Mouse (Mus musculus) left cerebral cortex, postnatal 14 days (tissue): Measurements from ENCODE around the gene Kcnj11. TPM values are rescaled to one million over a fixed set of nuclear protein-coding genes. Genes with fewer than 3 reads are reported as not detected.

Source experiments
- DNase-seq, 2 experiments: peaks; one replicate each; pipeline ENCODE4 v3.0.0; 2021 to 2022; ENCODE audit warnings: low spot score in 2 of 2, mixed read lengths in 1 of 2
- intact Hi-C: fragments of 180-260 bp; cut with DNase I; formaldehyde crosslinking; loops from one replicate; pipeline ENCODE4 v1.15.1; 2025
- total RNA-seq, 2 experiments: library from RNA; stranded (reverse); gene quantifications; 2 replicates each; pipeline ENCODE4 v1.2.3; 2021

Kcnj11 gene
- total RNA-seq, 2 experiments from 2014 or later = 29.2 to 30.5 TPM

DNA sequence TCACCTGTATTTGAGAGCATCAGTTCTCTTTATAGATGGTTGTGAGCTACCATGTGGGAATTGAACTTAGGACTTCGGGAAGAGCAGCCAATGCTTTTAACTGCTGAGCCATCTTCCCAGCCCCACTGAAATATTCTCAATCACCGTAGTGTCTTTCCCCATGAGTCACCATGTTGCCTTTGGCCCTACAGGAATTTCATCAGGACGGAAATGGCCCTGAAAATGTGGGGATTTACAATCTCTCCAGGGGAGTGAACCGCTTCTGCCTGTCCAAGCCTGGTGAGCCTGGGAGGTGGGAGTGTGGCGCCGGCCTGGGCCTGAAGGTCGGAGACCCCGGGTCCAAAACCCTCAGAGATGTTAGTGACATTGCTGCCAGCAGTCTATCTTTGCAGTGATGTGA lies 39.9 kb downstream of the Kcnj11 start:
- intact Hi-C loops = no loop called here
- no peak for DNase-seq

DNA sequence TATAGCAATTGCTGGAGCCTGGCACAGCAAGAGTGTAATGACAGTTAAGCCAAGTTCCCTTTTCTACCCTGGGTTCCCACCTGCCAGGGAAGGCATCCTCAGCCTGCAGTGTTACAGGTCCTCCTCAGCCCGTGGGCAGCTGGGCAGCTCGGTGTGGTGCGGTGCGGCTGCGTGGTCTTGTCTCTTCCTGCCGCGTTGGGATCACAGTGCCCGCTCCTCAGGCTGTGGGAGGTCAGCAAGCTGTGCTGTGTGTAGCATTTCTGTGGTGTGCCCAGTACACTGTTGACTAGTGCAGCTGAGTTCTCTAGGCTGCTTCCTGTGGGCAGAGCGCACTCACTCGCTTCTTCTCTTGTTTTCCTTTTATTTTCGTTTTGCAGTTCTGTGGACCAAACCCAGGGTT lies 41.7 kb downstream of the Kcnj11 start:
- no peak for DNase-seq
- intact Hi-C loops = no loop called here

DNA sequence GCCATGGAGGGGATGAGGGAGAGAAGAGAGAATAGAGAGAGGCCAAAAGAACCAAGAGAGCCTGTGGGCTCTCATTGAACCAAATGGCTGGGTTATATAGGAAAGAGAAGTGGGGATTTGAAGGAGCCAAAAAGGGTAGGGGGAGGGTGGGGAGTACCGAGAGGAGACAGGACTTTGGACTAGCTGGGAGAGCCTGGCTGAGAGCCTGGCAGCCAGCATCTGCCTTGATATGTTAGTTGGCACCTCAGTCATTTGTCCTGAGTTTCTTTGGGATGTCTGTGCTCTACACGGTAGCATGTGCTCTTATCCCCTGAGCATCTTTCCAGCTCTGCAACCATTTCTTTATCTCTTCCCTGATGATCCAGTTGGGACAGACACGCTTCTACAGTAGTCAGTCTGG lies 47.0 kb downstream of the Kcnj11 start:
- DNase-seq = no peak
- intact Hi-C loops = no loop called here

DNA sequence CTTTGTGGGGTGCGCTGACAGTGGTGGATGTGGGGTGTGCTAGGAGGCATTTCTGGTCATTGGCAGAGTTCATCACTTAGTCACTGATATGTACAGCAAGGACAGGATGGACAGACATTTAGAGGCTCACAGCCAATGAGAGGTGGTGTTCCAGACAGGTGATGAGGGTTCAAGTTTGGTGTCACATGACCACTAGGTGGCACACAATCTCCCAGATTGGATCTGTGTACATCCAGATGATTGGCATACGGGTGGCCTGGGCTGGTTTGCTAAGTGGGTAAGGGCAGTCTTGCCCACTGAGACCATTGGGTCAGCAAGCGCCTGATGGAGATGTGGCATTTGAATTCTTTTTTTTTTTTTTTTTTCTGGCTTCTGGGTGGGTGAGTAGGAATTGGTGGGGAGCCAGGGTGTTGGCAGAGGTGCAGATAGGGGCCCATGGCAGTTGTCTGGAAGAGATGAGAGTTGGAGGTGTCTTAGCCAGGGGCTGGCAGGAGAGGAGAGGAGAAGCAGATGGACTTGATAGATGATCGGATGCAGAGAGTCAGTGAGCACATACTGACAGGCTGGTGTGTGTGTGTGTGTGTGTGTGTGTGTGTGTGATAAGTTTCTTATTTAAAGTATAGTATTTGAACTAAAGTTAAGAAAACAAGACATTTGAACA lies 48.3 kb downstream of the Kcnj11 start:
- DNase-seq = no peak
- intact Hi-C loops = no loop called here

DNA sequence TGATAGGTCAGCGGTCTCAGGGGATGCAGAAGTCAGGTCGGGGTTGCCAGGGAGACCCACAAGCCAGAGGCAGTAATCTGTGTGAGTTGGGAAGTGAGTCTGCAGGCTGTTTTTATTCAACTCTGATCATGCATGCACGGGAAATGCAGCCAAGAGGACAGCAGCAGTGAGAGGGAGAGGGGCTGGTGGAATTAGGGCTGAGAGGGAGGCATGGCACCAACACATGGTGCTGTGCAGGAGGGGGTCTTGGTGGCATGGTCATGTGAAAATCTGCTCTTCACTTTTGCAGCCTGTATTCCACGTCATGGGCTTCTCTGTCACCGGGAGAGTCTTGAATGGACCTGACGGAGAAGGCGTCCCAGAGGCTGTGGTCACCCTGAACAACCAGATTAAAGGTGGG lies 50.6 kb downstream of the Kcnj11 start:
- no peak for DNase-seq

DNA sequence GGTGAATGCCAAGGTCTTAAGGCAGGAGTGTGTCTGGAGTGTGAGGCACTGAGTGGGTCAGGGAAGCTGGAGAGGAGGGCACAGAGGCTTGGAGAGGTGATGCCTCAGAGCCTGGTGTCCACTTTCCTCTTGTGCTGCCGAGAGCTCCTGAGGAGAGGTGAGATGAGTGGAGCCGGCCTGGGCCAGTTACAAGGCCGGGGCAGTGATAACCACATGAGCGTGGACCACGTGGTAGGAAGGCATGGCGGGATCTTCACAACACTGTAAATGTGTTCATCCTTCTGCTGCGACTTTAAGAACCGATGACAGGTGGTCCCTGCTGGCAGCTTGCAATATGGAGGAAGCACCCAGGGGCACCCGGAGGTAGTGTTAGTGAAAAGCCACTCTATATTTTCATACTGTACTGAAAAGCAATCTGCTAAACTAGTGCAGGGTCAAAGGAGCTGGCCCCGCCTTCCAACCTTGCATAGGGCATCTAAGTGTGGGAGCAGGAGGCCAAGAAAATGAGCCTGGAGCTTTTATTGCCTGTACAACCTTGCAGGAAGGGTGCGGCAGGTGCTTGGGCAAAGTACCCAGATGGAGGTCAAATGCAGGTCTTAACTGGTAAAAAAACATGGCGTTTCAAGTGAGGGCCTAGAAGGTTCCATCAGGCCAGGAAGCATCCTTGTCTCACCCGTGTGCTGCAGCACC lies 52.5 kb downstream of the Kcnj11 start:
- intact Hi-C loops = no loop called here
- no peak for DNase-seq

More for the DNA sequence above, 50.6 kb downstream of the Kcnj11 start:
- intact Hi-C loops = no loop called here

DNA sequence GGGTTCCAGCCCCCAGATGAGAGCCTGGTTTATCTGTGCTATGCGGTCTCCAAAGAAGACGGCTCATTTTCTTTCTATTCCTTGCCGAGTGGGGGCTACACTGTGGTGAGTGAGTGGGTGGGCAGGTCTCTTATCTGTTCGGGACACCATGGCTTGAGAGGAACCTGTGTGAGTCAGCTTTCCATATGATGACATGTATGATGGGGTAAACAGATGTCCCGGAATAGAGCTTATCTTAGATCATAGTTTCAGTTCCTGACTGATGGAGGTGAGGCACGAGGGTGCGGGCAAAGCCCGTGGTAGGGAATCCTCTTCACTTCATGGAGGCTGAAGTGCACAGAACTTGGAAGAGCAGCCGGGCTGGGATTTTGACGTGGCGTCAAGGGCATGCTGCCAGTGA lies 54.7 kb downstream of the Kcnj11 start:
- intact Hi-C loops = no loop called here

DNA sequence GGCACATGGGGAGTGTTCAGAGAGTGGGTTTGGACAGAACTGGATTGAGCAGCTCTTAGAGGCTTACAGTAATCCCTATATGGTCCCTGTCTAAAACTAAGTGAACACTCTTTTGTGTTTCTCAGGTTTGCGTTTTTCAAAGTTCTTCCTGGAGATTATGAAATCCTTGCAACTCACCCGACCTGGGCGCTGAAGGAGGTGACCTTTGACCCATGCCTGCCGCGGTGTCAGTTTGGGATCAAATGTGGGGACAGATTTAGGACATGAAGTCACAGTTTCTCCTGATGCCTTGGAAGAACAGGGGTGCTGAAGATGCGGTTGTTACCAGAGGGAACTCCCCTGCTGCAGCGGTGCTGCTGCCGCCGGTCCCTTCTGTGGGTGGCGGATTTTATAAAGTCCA lies 56.5 kb downstream of the Kcnj11 start:
- DNase-seq = no peak
- intact Hi-C loops = no loop called here

More for the DNA sequence above, 54.7 kb downstream of the Kcnj11 start:
- DNase-seq = no peak

Other genes starting within 250 kb of the Kcnj11 start
- 10 to 100 TPM; 87.1 to 98.6 TPM for gene Kdelr1, start 228.0 kb downstream of the Kcnj11 start, total RNA-seq
- gene Grin2d, start 222.4 kb downstream of the Kcnj11 start, total RNA-seq = 10 to 100 TPM; 21.2 to 22.3 TPM
- under 1 TPM; 0.36 to 0.53 TPM for gene Syngr4, start 204.1 kb downstream of the Kcnj11 start, total RNA-seq
- 10 to 100 TPM; 22.1 to 25.7 TPM for gene Tmem143, start 203.8 kb downstream of the Kcnj11 start, total RNA-seq
- gene Emp3, start 179.4 kb downstream of the Kcnj11 start, total RNA-seq = 1 to 10 TPM; 5.3 to 5.6 TPM
- 1 to 10 TPM; 1.4 to 2.1 TPM for gene Ccdc114, start 176.7 kb downstream of the Kcnj11 start, total RNA-seq
- gene Abcc6, start 70.5 kb downstream of the Kcnj11 start, total RNA-seq = 1 to 10 TPM; 5.2 to 5.9 TPM
- gene Nomo1, start 67.1 kb downstream of the Kcnj11 start, total RNA-seq = 100 to 1,000 TPM; 120 TPM
- 10 to 100 TPM; 37.1 to 37.4 TPM for gene Abcc8, start 79.3 kb upstream of the Kcnj11 start, total RNA-seq
- under 1 TPM in 1 of 2 experiments, not detected in 1; 0.74 TPM for gene Ush1c, start 137.7 kb upstream of the Kcnj11 start, total RNA-seq
- gene Otog, start 140.2 kb upstream of the Kcnj11 start, total RNA-seq = under 1 TPM; 0.21 to 0.24 TPM